Mouse (Mus musculus): ENCODE measurements at regions not wholly inside any gene's neighbourhood (a gene's known extent, or its start where the extent isn't known, plus 50 kb on each side); places are given as distances from the start of the nearest gene placed in this dataset.

- Histone ChIP-seq H3K4me1 (ENCODE audit: control insufficient read depth in 1 of 2, insufficient read depth in 2 of 2) (peaks cover 0 to 9% of the 10 kb centered on the region in 2 experiments; a peak in 2 of 4 replicates), H3K36me3 (replicated peaks in 1 of 2; ENCODE audit: control insufficient read depth in 1 of 2, insufficient read depth in 1 of 2, low read length in 1 of 2) (no peaks in the 10 kb centered on the region), H3K27ac (ENCODE audit: insufficient read depth, low read depth) (no peak overlapping the region), H3K4me3 (replicated peaks in 1 of 3; ENCODE audit: low read depth in 2 of 3, low read length in 2 of 3, poor library complexity in 1 of 3) (no peak overlapping the region), H3K27me3 (replicated peaks) (no peaks in the 10 kb centered on the region), H3K9me3 (replicated peaks; ENCODE audit: low read length) (no peaks in the 10 kb centered on the region), H3K79me2 (replicated peaks; ENCODE audit: control insufficient read depth, extremely low read depth, insufficient read depth, poor library complexity, severe bottlenecking) (no peaks in the 10 kb centered on the region), H3K4me2 (ENCODE audit: insufficient read depth, low read depth, poor library complexity, severe bottlenecking) (no peak overlapping the region), H3K9ac (ENCODE audit: insufficient read depth, low read depth) (no peak overlapping the region)
- dilution Hi-C loops (cut with MboI; ENCODE audit: extremely low pct_ligation_motif_present, extremely low pct_unique_long_range_greater_than_20kb, low sequenced_read_pairs), result no loop called here
- TF ChIP-seq USF2 (conservative IDR thresholded peaks at IDR 0.05; ENCODE audit: low read depth, low read length) (no peak), RAD21 (IDR thresholded peaks at IDR 0.05; ENCODE audit: low read depth, low read length) (no peak), BHLHE40 (IDR thresholded peaks at IDR 0.05; ENCODE audit: low read depth, low read length) (no peak), SMC3 (IDR thresholded peaks at IDR 0.05; ENCODE audit: low read depth, low read length) (no peak), EP300 (IDR thresholded peaks at IDR 0.05; ENCODE audit: low read length) (no peak), MAX (IDR thresholded peaks at IDR 0.05; ENCODE audit: low read length) (no peak), CHD2 (IDR thresholded peaks at IDR 0.05; ENCODE audit: low read length) (no peak)
- no peak for DNase-seq (ENCODE audit: extremely low read depth)
- in situ Hi-C loops (cut with MboI; ENCODE audit: low pct_ligation_motif_present, low pct_unique_long_range_greater_than_20kb, low sequenced_read_pairs), result no loop called here
Measured at GRCm38 (mm10) chr13:4791139-4791538, 182.2 kb upstream of the Akr1e1 start.

- no peak overlapping the region for H3K27ac ChIP-seq (ENCODE audit: insufficient read depth, low read depth)
- no peaks in the 10 kb centered on the region for H3K79me2 ChIP-seq (replicated peaks; ENCODE audit: control insufficient read depth, extremely low read depth, insufficient read depth, poor library complexity, severe bottlenecking)
- H3K4me3 ChIP-seq (replicated peaks in 1 of 3; ENCODE audit: low read depth in 2 of 3, low read length in 2 of 3, poor library complexity in 1 of 3), result no peak overlapping the region
- TF ChIP-seq UBTF (IDR thresholded peaks at IDR 0.05; ENCODE audit: low read depth, low read length) (no peak), JUN (IDR thresholded peaks at IDR 0.05; ENCODE audit: insufficient read depth, low read depth, low read length) (no peak), ZNF384 (IDR thresholded peaks at IDR 0.05; ENCODE audit: low read depth, low read length) (no peak), JUND (conservative IDR thresholded peaks at IDR 0.05; ENCODE audit: low read depth, low read length) (no peak), CTCF (conservative IDR thresholded peaks at IDR 0.05 in 1 of 2, IDR thresholded peaks at IDR 0.05 in 1 of 2; ENCODE audit: low read depth in 2 of 2, low read length in 2 of 2) (no peak), ELF1 (IDR thresholded peaks at IDR 0.05; ENCODE audit: low read depth, low read length) (no peak), RAD21 (IDR thresholded peaks at IDR 0.05; ENCODE audit: low read depth, low read length) (no peak), IRF4 (IDR thresholded peaks at IDR 0.05; ENCODE audit: low read depth, low read length) (no peak), MAX (IDR thresholded peaks at IDR 0.05; ENCODE audit: low read length) (no peak), ZMIZ1 (IDR thresholded peaks at IDR 0.05; ENCODE audit: low read depth, low read length) (no peak), MAZ (IDR thresholded peaks at IDR 0.05; ENCODE audit: low read depth, low read length) (no peak), MYC (IDR thresholded peaks at IDR 0.05; ENCODE audit: low read depth, low read length) (no peak), MAFK (IDR thresholded peaks at IDR 0.05; ENCODE audit: insufficient replicate concordance, low read length) (no peak), NRF1 (IDR thresholded peaks at IDR 0.05; ENCODE audit: low read depth, low read length) (no peak), KAT2A (IDR thresholded peaks at IDR 0.05; ENCODE audit: insufficient replicate concordance, low read length) (no peak), ETS1 (conservative IDR thresholded peaks at IDR 0.05; ENCODE audit: low read depth, low read length) (no peak), ZKSCAN1 (IDR thresholded peaks at IDR 0.05; ENCODE audit: borderline replicate concordance, low read depth, low read length) (no peak)
- H3K36me3 ChIP-seq (replicated peaks in 1 of 2; ENCODE audit: control insufficient read depth in 1 of 2, insufficient read depth in 1 of 2, low read length in 1 of 2), result no peaks in the 10 kb centered on the region
- DNase-seq (ENCODE audit: extremely low read depth), result no peak
- in situ Hi-C loops (cut with MboI; ENCODE audit: low pct_ligation_motif_present, low pct_unique_long_range_greater_than_20kb, low sequenced_read_pairs) (no loop called here), dilution Hi-C loops (cut with MboI; ENCODE audit: extremely low pct_ligation_motif_present, extremely low pct_unique_long_range_greater_than_20kb, low sequenced_read_pairs) (no loop called here)
- H3K4me1 ChIP-seq (ENCODE audit: control insufficient read depth in 1 of 2, insufficient read depth in 2 of 2), result peaks cover 0 to 9% of the 10 kb centered on the region in 2 experiments; a peak in 2 of 4 replicates
- no peaks in the 10 kb centered on the region for H3K9me3 ChIP-seq (replicated peaks; ENCODE audit: low read length)
- H3K4me2 ChIP-seq (ENCODE audit: insufficient read depth, low read depth, poor library complexity, severe bottlenecking), result no peak overlapping the region; the same call in 1 of the 2 replicates
- no peak overlapping the region for H3K9ac ChIP-seq (ENCODE audit: insufficient read depth, low read depth)
- H3K27me3 ChIP-seq (replicated peaks), result no peaks in the 10 kb centered on the region
Measured at GRCm38 (mm10) chr13:4790414-4790813, 181.4 kb upstream of the Akr1e1 start.
